Mouse (Mus musculus) layer of hippocampus, adult 18-20 months (tissue): ENCODE measurements around the gene Cuedc2. TPM values are rescaled to one million over a fixed set of nuclear protein-coding genes. Genes with fewer than 3 reads are reported as not detected.

Experiments used
- DNase-seq, 2 experiments: peaks; one replicate each; pipeline ENCODE4 v3.0.0; 2022; ENCODE audit warnings: low spot score in 2 of 2
- total RNA-seq, 2 experiments: library from RNA; stranded (reverse); gene quantifications; 2 replicates each; pipeline ENCODE4 v1.2.3; 2021

Cuedc2 gene
- total RNA-seq, 2 experiments from 2014 or later = 179 to 182 TPM

GRCm38 (mm10) chr19:46322144-46322995 lies 16.1 kb downstream of the Cuedc2 start:
- no peak for DNase-seq

- DNase-seq = peak; percentile 68 to 69
Observed at GRCm38 (mm10) chr19:46321101-46321943, 17.2 kb downstream of the Cuedc2 start.

GRCm38 (mm10) chr19:46320076-46320785 lies 18.3 kb downstream of the Cuedc2 start:
- DNase-seq = peak in 1 of 2 experiments; percentile 21

GRCm38 (mm10) chr19:46318586-46319378 lies 19.7 kb downstream of the Cuedc2 start:
- peak; percentile 92 to 96 for DNase-seq

- peak; percentile 68 to 69 for DNase-seq
Observed at GRCm38 (mm10) chr19:46318031-46318471, 20.5 kb downstream of the Cuedc2 start.

GRCm38 (mm10) chr19:46317546-46317885 lies 21.0 kb downstream of the Cuedc2 start:
- peak in 1 of 2 experiments; percentile 26 for DNase-seq

GRCm38 (mm10) chr19:46316846-46317545 lies 21.5 kb downstream of the Cuedc2 start:
- DNase-seq = peak; percentile 81 to 91

- peak; percentile 9 to 46 for DNase-seq
Observed at GRCm38 (mm10) chr19:46315752-46316610, 22.5 kb downstream of the Cuedc2 start.

- peak; percentile 0 to 10 for DNase-seq
Observed at GRCm38 (mm10) chr19:46314872-46315742, 23.4 kb downstream of the Cuedc2 start.

GRCm38 (mm10) chr19:46314151-46314601 lies 24.3 kb downstream of the Cuedc2 start:
- DNase-seq = no peak

GRCm38 (mm10) chr19:46313591-46313990 lies 24.9 kb downstream of the Cuedc2 start:
- no peak for DNase-seq

- DNase-seq = no peak
Observed at GRCm38 (mm10) chr19:46313116-46313515, 25.4 kb downstream of the Cuedc2 start.

GRCm38 (mm10) chr19:46312566-46312965 lies 25.9 kb downstream of the Cuedc2 start:
- peak in 1 of 2 experiments; percentile 3 for DNase-seq

GRCm38 (mm10) chr19:46311341-46311740 lies 27.2 kb downstream of the Cuedc2 start:
- no peak for DNase-seq

GRCm38 (mm10) chr19:46310312-46310865 lies 28.1 kb downstream of the Cuedc2 start:
- DNase-seq = peak in 1 of 2 experiments; percentile 7

- DNase-seq = peak; percentile 1 to 9
Observed at GRCm38 (mm10) chr19:46309651-46310305, 28.7 kb downstream of the Cuedc2 start.
